Mouse (Mus musculus) heart, adult 2 months (tissue): ENCODE results near the gene Fgg.

Experiments
- CTCF ChIP-seq: fragments of 200-600 bp; IDR thresholded peaks from 2 replicates; pipeline ENCODE4 v1.8.1; 2022; ENCODE audit warnings: antibody characterized with exemption, mild to moderate bottlenecking, moderate library complexity
- EP300 ChIP-seq: fragments of 200-500 bp; IDR thresholded peaks from 2 replicates; pipeline ENCODE4 v1.6.1; 2011; ENCODE audit warnings: low read depth, low read length, control low read depth; ENCODE audit not compliant: insufficient read depth
- POLR2A ChIP-seq: fragments of 200-500 bp; IDR thresholded peaks from 2 replicates; pipeline ENCODE4 v1.6.1; 2011; ENCODE audit warnings: mild to moderate bottlenecking, low read depth, low read length, control low read depth; ENCODE audit not compliant: insufficient read depth

DNA sequence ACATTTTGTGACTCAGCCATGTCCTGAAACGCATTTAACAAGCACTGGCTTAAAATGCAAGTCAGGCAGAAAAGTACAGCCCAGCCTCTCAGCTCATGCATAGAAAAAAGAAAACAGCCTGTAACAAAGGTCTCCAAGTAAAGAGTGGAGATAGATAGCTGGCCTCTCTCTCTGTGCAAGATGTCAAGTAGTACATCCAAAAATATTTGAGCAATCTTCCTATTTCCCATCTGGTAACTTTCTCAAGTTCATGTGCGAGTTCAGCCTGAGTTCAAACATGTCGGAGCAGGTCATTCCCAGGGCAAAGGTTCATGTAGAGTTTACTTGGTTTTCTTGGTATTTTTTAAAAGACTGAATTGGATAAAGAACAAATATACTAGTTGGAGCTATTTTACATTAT lies 36.5 kb upstream of the Fgg start:
- TF ChIP-seq CTCF (no peak), POLR2A (no peak), EP300 (no peak)
